Mouse (Mus musculus) neural tube, embryonic 13.5 days (tissue): ENCODE data around the gene Cd7. TPM values are rescaled to one million over a fixed set of nuclear protein-coding genes. Genes with fewer than 3 reads are reported as not detected.
"Not testable (repeated sequence)": the region's sequence is repeated elsewhere in the genome, so short reads cannot be mapped to it uniquely, and the experiment has no call there.

ENCODE experiments used
- ATAC-seq: fragments of 200-750 bp; cut with Nextera tagmentation; 2 replicates; pipeline ENCODE4 v1.8.0; 2017; ENCODE audit warnings: low read depth, mild to moderate bottlenecking, moderate TSS enrichment, moderate library complexity
- H3K27ac ChIP-seq: fragments of 300-500 bp; sonication (generic); replicated peaks from 2 replicates; pipeline ENCODE4 v1.5.1; 2015; ENCODE audit warnings: moderate library complexity, mild to moderate bottlenecking, inconsistent platforms
- H3K27me3 ChIP-seq: fragments of 300-500 bp; sonication (generic); 2 replicates; pipeline ENCODE4 v1.6.1; 2015; ENCODE audit warnings: mild to moderate bottlenecking, inconsistent platforms
- H3K36me3 ChIP-seq: fragments of 300-500 bp; sonication (generic); 2 replicates; pipeline ENCODE4 v1.6.1; 2015; ENCODE audit warnings: mild to moderate bottlenecking, inconsistent platforms
- H3K4me1 ChIP-seq: fragments of 300-500 bp; sonication (generic); replicated peaks from 2 replicates; pipeline ENCODE4 v1.6.1; 2015; ENCODE audit warnings: inconsistent platforms
- H3K4me2 ChIP-seq: fragments of 300-500 bp; sonication (generic); 2 replicates; pipeline ENCODE4 v1.6.1; 2015; ENCODE audit warnings: inconsistent platforms, mild to moderate bottlenecking, moderate library complexity
- H3K4me3 ChIP-seq: fragments of 300-500 bp; sonication (generic); 2 replicates; pipeline ENCODE4 v1.5.1; 2015; ENCODE audit warnings: mild to moderate bottlenecking, inconsistent platforms
- H3K9ac ChIP-seq: fragments of 300-500 bp; sonication (generic); 2 replicates; pipeline ENCODE4 v1.6.1; 2015; ENCODE audit warnings: moderate library complexity, mild to moderate bottlenecking, inconsistent platforms
- H3K9me3 ChIP-seq: fragments of 300-500 bp; sonication (generic); 2 replicates; pipeline ENCODE4 v1.6.1; 2016; ENCODE audit warnings: inconsistent platforms
- WGBS: fragments of 180-500 bp; shearing (Covaris S2); methylation state at CpG from one replicate; pipeline ENCODE4 v1.1.7; 2015; 5-methylcytosine and 5-hydroxymethylcytosine counted together
- polyA plus RNA-seq: library from polyadenylated mRNA; unstranded; fragments of >200 nt; fragmentation: Nextera tagmentation; extraction: Ambion mirVana; gene quantifications from 2 replicates; pipeline ENCODE4 v1.2.1, GENCODE M21; 2015

Cd7 gene
- polyA plus RNA-seq = 0.20 TPM in 1 of 2 replicates, not detected in the other

GRCm38 (mm10) chr11:121039302-121039701 lies at the start of gene Cd7:
Cd7 (minus strand) TSS chr11:121039418.
- Histone ChIP-seq H3K4me1 (no peaks in the 10 kb centered on the region), H3K36me3 (no peaks in the 10 kb centered on the region), H3K27ac (no peak within 1 kb of the TSS), H3K9ac (no peak within 1 kb of the TSS), H3K27me3 (no peaks in the 10 kb centered on the region), H3K9me3 (no peaks in the 10 kb centered on the region), H3K4me2 (no peak within 1 kb of the TSS), H3K4me3 (no peak within 1 kb of the TSS)
- ATAC-seq = no peak
- 78% methylated on average over 5 of the region's 5 CpGs for WGBS

- 86% methylated on average over 6 of the region's 6 CpGs for WGBS
- Histone ChIP-seq H3K36me3 (no peaks in the 10 kb centered on the region), H3K4me2 (no peak overlapping the region), H3K27me3 (no peaks in the 10 kb centered on the region), H3K27ac (no peak overlapping the region), H3K9ac (no peak overlapping the region), H3K9me3 (no peaks in the 10 kb centered on the region), H3K4me1 (no peaks in the 10 kb centered on the region), H3K4me3 (no peak overlapping the region)
- ATAC-seq = no peak
Observed at GRCm38 (mm10) chr11:121088997-121089396, 49.8 kb upstream of the Cd7 start.

- ATAC-seq = no peak
- Histone ChIP-seq H3K36me3 (no peaks in the 10 kb centered on the region), H3K9ac (no peak overlapping the region), H3K9me3 (no peaks in the 10 kb centered on the region), H3K4me2 (no peak overlapping the region), H3K27me3 (no peaks in the 10 kb centered on the region), H3K4me3 (no peak overlapping the region), H3K4me1 (no peaks in the 10 kb centered on the region), H3K27ac (no peak overlapping the region)
- WGBS = 71% methylated on average over 4 of the region's 4 CpGs
Observed at GRCm38 (mm10) chr11:121086296-121086695, 47.1 kb upstream of the Cd7 start.

- no peaks in the 10 kb centered on the region for H3K4me1 ChIP-seq
- H3K27ac ChIP-seq = no peak overlapping the region
- H3K4me3 ChIP-seq = no peak overlapping the region
- ATAC-seq = no peak
- 81% methylated on average over 5 of the region's 5 CpGs for WGBS
- no peak overlapping the region for H3K4me2 ChIP-seq
- H3K27me3 ChIP-seq = no peaks in the 10 kb centered on the region
- no peaks in the 10 kb centered on the region for H3K36me3 ChIP-seq
- H3K9me3 ChIP-seq = no peaks in the 10 kb centered on the region
- H3K9ac ChIP-seq = no peak overlapping the region
Observed at GRCm38 (mm10) chr11:121085181-121085580, 46.0 kb upstream of the Cd7 start.

- Histone ChIP-seq H3K27ac (no peak overlapping the region), H3K4me2 (no peak overlapping the region), H3K9me3 (no peaks in the 10 kb centered on the region), H3K4me3 (no peak overlapping the region), H3K36me3 (no peaks in the 10 kb centered on the region), H3K27me3 (no peaks in the 10 kb centered on the region), H3K4me1 (no peaks in the 10 kb centered on the region), H3K9ac (no peak overlapping the region)
- 79% methylated on average over 6 of the region's 6 CpGs for WGBS
- no peak for ATAC-seq
Observed at GRCm38 (mm10) chr11:121082857-121083500, 43.8 kb upstream of the Cd7 start.

GRCm38 (mm10) chr11:121082250-121082649 lies 43.0 kb upstream of the Cd7 start:
- 80% methylated on average over 3 of the region's 3 CpGs for WGBS

GRCm38 (mm10) chr11:121081120-121081519 lies 41.9 kb upstream of the Cd7 start, which contains the start of gene Sectm1a:
Sectm1a (minus strand) TSS chr11:121081220.
- H3K9ac ChIP-seq = no peak within 1 kb of the TSS
- ATAC-seq = no peak
- 78% methylated on average over 3 of the region's 3 CpGs for WGBS

More at GRCm38 (mm10) chr11:121082250-121082649, 43.0 kb upstream of the Cd7 start:
- Histone ChIP-seq H3K4me2 (no peak overlapping the region), H3K4me1 (no peaks in the 10 kb centered on the region), H3K9ac (no peak overlapping the region), H3K4me3 (no peak overlapping the region), H3K36me3 (no peaks in the 10 kb centered on the region), H3K27ac (no peak overlapping the region), H3K9me3 (no peaks in the 10 kb centered on the region), H3K27me3 (no peaks in the 10 kb centered on the region)
- no peak for ATAC-seq

GRCm38 (mm10) chr11:121080330-121080729 lies 41.1 kb upstream of the Cd7 start:
- H3K27me3 ChIP-seq = no peaks in the 10 kb centered on the region
- ATAC-seq = no peak
- no peak overlapping the region for H3K4me2 ChIP-seq
- WGBS = 93% methylated on average over 8 of the region's 8 CpGs
- no peaks in the 10 kb centered on the region for H3K9me3 ChIP-seq
- H3K9ac ChIP-seq = no peak overlapping the region
- H3K36me3 ChIP-seq = no peaks in the 10 kb centered on the region
- no peaks in the 10 kb centered on the region for H3K4me1 ChIP-seq
- no peak overlapping the region for H3K27ac ChIP-seq
- H3K4me3 ChIP-seq = no peak overlapping the region

More at GRCm38 (mm10) chr11:121081120-121081519, 41.9 kb upstream of the Cd7 start, which contains the start of gene Sectm1a:
- Histone ChIP-seq H3K4me2 (no peak within 1 kb of the TSS), H3K9me3 (no peaks in the 10 kb centered on the region), H3K27me3 (no peaks in the 10 kb centered on the region), H3K4me3 (no peak within 1 kb of the TSS), H3K36me3 (no peaks in the 10 kb centered on the region), H3K27ac (no peak within 1 kb of the TSS), H3K4me1 (no peaks in the 10 kb centered on the region)

- no peak overlapping the region for H3K4me2 ChIP-seq
- no peak overlapping the region for H3K9ac ChIP-seq
- ATAC-seq = no peak
- 84% methylated on average over 5 of the region's 5 CpGs for WGBS
- H3K36me3 ChIP-seq = no peaks in the 10 kb centered on the region
- H3K27ac ChIP-seq = no peak overlapping the region
- H3K4me1 ChIP-seq = no peaks in the 10 kb centered on the region
- H3K4me3 ChIP-seq = no peak overlapping the region
- no peaks in the 10 kb centered on the region for H3K27me3 ChIP-seq
- H3K9me3 ChIP-seq = no peaks in the 10 kb centered on the region
Observed at GRCm38 (mm10) chr11:121075655-121076054, 36.4 kb upstream of the Cd7 start.

GRCm38 (mm10) chr11:121069662-121070061 lies 30.4 kb upstream of the Cd7 start:
- H3K4me3 ChIP-seq, H3K27me3 ChIP-seq, H3K4me1 ChIP-seq, H3K9ac ChIP-seq, ATAC-seq, H3K27ac ChIP-seq, H3K9me3 ChIP-seq, H3K36me3 ChIP-seq, H3K4me2 ChIP-seq: not testable (repeated sequence)
- WGBS = 91% methylated on average over 12 of the region's 16 CpGs

- Histone ChIP-seq H3K4me2 (no peak overlapping the region), H3K27ac (no peak overlapping the region), H3K9ac (no peak overlapping the region), H3K4me1 (no peaks in the 10 kb centered on the region), H3K27me3 (no peaks in the 10 kb centered on the region), H3K4me3 (no peak overlapping the region), H3K36me3 (no peaks in the 10 kb centered on the region), H3K9me3 (no peaks in the 10 kb centered on the region)
- no peak for ATAC-seq
- 85% methylated on average over 2 of the region's 2 CpGs for WGBS
Observed at GRCm38 (mm10) chr11:121067895-121068294, 28.7 kb upstream of the Cd7 start.

GRCm38 (mm10) chr11:121064197-121064596 lies 25.0 kb upstream of the Cd7 start:
- H3K36me3 ChIP-seq = no peaks in the 10 kb centered on the region
- H3K4me2 ChIP-seq = no peak overlapping the region
- H3K9me3 ChIP-seq = no peaks in the 10 kb centered on the region
- no peaks in the 10 kb centered on the region for H3K27me3 ChIP-seq
- ATAC-seq = no peak
- no peak overlapping the region for H3K27ac ChIP-seq
- WGBS = 76% methylated on average over 3 of the region's 3 CpGs
- H3K9ac ChIP-seq = no peak overlapping the region
- no peaks in the 10 kb centered on the region for H3K4me1 ChIP-seq
- no peak overlapping the region for H3K4me3 ChIP-seq

- H3K4me1 ChIP-seq = no peaks in the 10 kb centered on the region
- H3K4me3 ChIP-seq = no peak within 1 kb of the TSS
- H3K27ac ChIP-seq = no peak within 1 kb of the TSS
- no peak for ATAC-seq
- no peak within 1 kb of the TSS for H3K4me2 ChIP-seq
- 84% methylated on average over 5 of the region's 5 CpGs for WGBS
- no peaks in the 10 kb centered on the region for H3K36me3 ChIP-seq
- no peaks in the 10 kb centered on the region for H3K9me3 ChIP-seq
- H3K27me3 ChIP-seq = no peaks in the 10 kb centered on the region
- H3K9ac ChIP-seq = no peak within 1 kb of the TSS
Observed at GRCm38 (mm10) chr11:121063379-121063778, 24.2 kb upstream of the Cd7 start, which contains the start of gene Sectm1b. Sectm1b (minus strand) TSS chr11:121063569.
